Mouse (Mus musculus) stomach, adult 2 months (tissue): Measurements from ENCODE around the gene Rbbp4. TPM values are rescaled to one million over a fixed set of nuclear protein-coding genes. Genes with fewer than 3 reads are reported as not detected.

Source experiments
- polyA plus RNA-seq: library from polyadenylated mRNA; depleted of rRNA; stranded (reverse); fragments of >200 nt; gene quantifications from 2 replicates; pipeline ENCODE4 v1.2.3, GENCODE M21; 2012; rRNA removed

The Rbbp4 gene
- 3.3 and 4.2 TPM in 2 replicates for polyA plus RNA-seq

GRCm38 (mm10) chr4:129335216-129336074 lies at the start of gene Rbbp4, which contains the start of gene Zbtb8os:
Rbbp4 (minus strand) TSS chr4:129335370.
Zbtb8os (plus strand) TSS chr4:129335695.

GRCm38 (mm10) chr4:129377601-129378390 lies 42.6 kb upstream of the Rbbp4 start, which contains the start of gene Zbtb8a:
Zbtb8a (minus strand) TSS chr4:129378116.

DNA sequence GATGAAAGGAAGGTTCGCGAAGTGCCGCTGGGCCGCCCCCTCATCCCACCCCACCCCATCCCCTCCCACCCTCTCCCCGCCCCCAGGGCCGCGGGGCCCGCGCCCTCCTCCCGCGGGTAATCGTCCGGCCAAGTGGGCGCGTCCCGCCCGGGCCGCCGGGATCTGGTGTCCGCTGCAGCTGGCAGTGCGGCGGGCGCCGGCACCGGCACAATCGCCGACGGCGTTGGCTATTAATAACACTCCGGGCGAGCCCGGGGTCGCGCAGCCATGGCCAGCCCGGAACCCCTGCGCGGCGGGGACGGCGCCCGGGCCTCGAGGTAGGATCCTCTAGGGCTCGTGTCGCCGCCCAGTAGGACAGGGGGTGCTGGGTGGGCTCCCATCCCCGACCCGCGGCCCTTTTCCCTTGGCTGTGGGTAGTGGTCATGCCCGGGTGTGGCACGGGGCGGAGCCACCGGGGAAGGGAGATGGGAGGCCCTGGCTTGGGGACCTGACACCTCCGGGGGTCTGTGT lies 47.6 kb downstream of the Rbbp4 start, which contains the start of gene Sync:
Gene Sync (plus strand): TSS at position 146 of the 510 bp plus-strand sequence.

GRCm38 (mm10) chr4:129261196-129261595 lies 74.0 kb downstream of the Rbbp4 start, which contains the start of gene C77080:
C77080 (minus strand) TSS chr4:129261404.

Other genes with a start within 250 kb of the Rbbp4 start
- gene Tmem54, start 229.8 kb downstream of the Rbbp4 start, polyA plus RNA-seq, result 228 and 321 TPM in 2 replicates
- 0.04 and 0.23 TPM in 2 replicates for gene Hpca, start 213.3 kb downstream of the Rbbp4 start, polyA plus RNA-seq
- gene Fndc5, start 198.4 kb downstream of the Rbbp4 start, polyA plus RNA-seq, result 0.85 and 1.00 TPM in 2 replicates
- 0.94 and 2.8 TPM in 2 replicates for gene S100pbp, start 145.6 kb downstream of the Rbbp4 start, polyA plus RNA-seq
- gene Yars, start 145.6 kb downstream of the Rbbp4 start, polyA plus RNA-seq, result 3.2 and 5.9 TPM in 2 replicates
- gene C77080, start 74.0 kb downstream of the Rbbp4 start, polyA plus RNA-seq, result 63.7 and 65.0 TPM in 2 replicates
- gene Sync, start 47.8 kb downstream of the Rbbp4 start, polyA plus RNA-seq, result 0.58 and 0.95 TPM in 2 replicates
- gene Zbtb8os, start 325 bp upstream of the Rbbp4 start, polyA plus RNA-seq, result 2.1 and 2.6 TPM in 2 replicates
- gene Zbtb8a, start 42.7 kb upstream of the Rbbp4 start, polyA plus RNA-seq, result 2.6 and 2.9 TPM in 2 replicates
- gene Zbtb8b, start 105.5 kb upstream of the Rbbp4 start, polyA plus RNA-seq, result 0.05 TPM in 1 of 2 replicates, not detected in the other
- gene Bsdc1, start 126.2 kb upstream of the Rbbp4 start, polyA plus RNA-seq, result 6.9 and 8.1 TPM in 2 replicates
- not detected in 2 replicates for gene Tssk3, start 155.7 kb upstream of the Rbbp4 start, polyA plus RNA-seq
- 0.57 TPM in 1 of 2 replicates, not detected in the other for gene Fam229a, start 155.8 kb upstream of the Rbbp4 start, polyA plus RNA-seq
- 9.9 and 12.4 TPM in 2 replicates for gene Marcksl1, start 178.2 kb upstream of the Rbbp4 start, polyA plus RNA-seq
- gene Hdac1, start 207.3 kb upstream of the Rbbp4 start, polyA plus RNA-seq, result 8.9 and 12.8 TPM in 2 replicates
- 0.25 and 0.30 TPM in 2 replicates for gene Lck, start 238.3 kb upstream of the Rbbp4 start, polyA plus RNA-seq
- gene Fam167b, start 243.2 kb upstream of the Rbbp4 start, polyA plus RNA-seq, result 3.0 and 4.0 TPM in 2 replicates